Mouse (Mus musculus): ENCODE measurements around the gene Uqcrq. TPM values are rescaled to one million over a fixed set of nuclear protein-coding genes. Genes with fewer than 3 reads are reported as not detected.

The Uqcrq gene
- total and polyA plus RNA-seq, 3 experiments = 30.4 to 193 (median 67.6) TPM

- DNase-seq (ENCODE audit: low spot score) = no peak
- Histone ChIP-seq H3K4me1 (ENCODE audit: insufficient read depth, low read depth, low read length) (peaks cover 48% of the 10 kb centered on the region), H3K9me3 (replicated peaks) (peaks cover 13% of the 10 kb centered on the region), H3K36me3 (replicated peaks) (peaks cover 12% of the 10 kb centered on the region), H3K27me3 (ENCODE audit: insufficient read depth, low read length) (peaks cover 30% of the 10 kb centered on the region), H3K4me3 (ENCODE audit: low read depth, low read length) (no peak overlapping the region)
- TF ChIP-seq GATA2 (IDR thresholded peaks at IDR 0.05; ENCODE audit: borderline replicate concordance, low read depth, low read length) (no peak), GATA1 (IDR thresholded peaks at IDR 0.05; ENCODE audit: borderline replicate concordance, low read length) (no peak), CTCF (IDR thresholded peaks at IDR 0.05; ENCODE audit: low read depth, low read length) (no peak)
- ATAC-seq (ENCODE audit: extremely low read depth, insufficient number of reproducible peaks, low FRiP score, poor library complexity, severe bottlenecking) = no peak
Observed at GRCm38 (mm10) chr11:53475620-53476019, 45.0 kb upstream of the Uqcrq start.

- TF ChIP-seq GATA2 (IDR thresholded peaks at IDR 0.05; ENCODE audit: borderline replicate concordance, low read depth, low read length) (no peak), TAL1 (conservative IDR thresholded peaks at IDR 0.05; ENCODE audit: low read depth, low read length) (no peak), GATA1 (IDR thresholded peaks at IDR 0.05; ENCODE audit: borderline replicate concordance, low read length) (no peak), POLR2AphosphoS5 (IDR thresholded peaks at IDR 0.05; ENCODE audit: insufficient replicate concordance, low read depth, low read length) (no peak), CTCF (IDR thresholded peaks at IDR 0.05; ENCODE audit: low read depth, low read length) (no peak)
- H3K9me3 ChIP-seq (replicated peaks) = no peaks in the 10 kb centered on the region
- peaks cover 44% of the 10 kb centered on the region for H3K27me3 ChIP-seq (ENCODE audit: insufficient read depth, low read length)
- peaks cover 33% of the 10 kb centered on the region for H3K4me1 ChIP-seq (ENCODE audit: insufficient read depth, low read depth, low read length)
- DNase-seq (ENCODE audit: low spot score) = no peak
- H3K36me3 ChIP-seq (replicated peaks) = no peaks in the 10 kb centered on the region
- ATAC-seq (ENCODE audit: extremely low read depth, insufficient number of reproducible peaks, low FRiP score, poor library complexity, severe bottlenecking) = no peak
- H3K4me3 ChIP-seq (ENCODE audit: low read depth, low read length) = no peak overlapping the region
Observed at GRCm38 (mm10) chr11:53472709-53473108, 42.1 kb upstream of the Uqcrq start.

GRCm38 (mm10) chr11:53469968-53470695 lies 39.5 kb upstream of the Uqcrq start, which contains the start of gene Gm9837:
TSS of gene Gm9837 (minus strand) at chr11:53470479.
- H3K9me3 ChIP-seq (replicated peaks) = no peaks in the 10 kb centered on the region
- peaks cover 65% of the 10 kb centered on the region for H3K27me3 ChIP-seq (ENCODE audit: insufficient read depth, low read length)
- H3K36me3 ChIP-seq (replicated peaks) = no peaks in the 10 kb centered on the region
- H3K4me1 ChIP-seq (ENCODE audit: insufficient read depth, low read depth, low read length) = peaks cover 43% of the 10 kb centered on the region
- no peak for ATAC-seq (ENCODE audit: extremely low read depth, insufficient number of reproducible peaks, low FRiP score, poor library complexity, severe bottlenecking)
- peak; percentile 73 for DNase-seq (ENCODE audit: low spot score)
- no peak for TF ChIP-seq POLR2AphosphoS5 (IDR thresholded peaks at IDR 0.05; ENCODE audit: insufficient replicate concordance, low read depth, low read length)
- no peak for TF ChIP-seq GATA1 (IDR thresholded peaks at IDR 0.05; ENCODE audit: borderline replicate concordance, low read length)
- TF ChIP-seq GATA2 (IDR thresholded peaks at IDR 0.05; ENCODE audit: borderline replicate concordance, low read depth, low read length) = no peak
- TF ChIP-seq CTCF (IDR thresholded peaks at IDR 0.05; ENCODE audit: low read depth, low read length) = peak; percentile 88
- no peak for TF ChIP-seq TAL1 (conservative IDR thresholded peaks at IDR 0.05; ENCODE audit: low read depth, low read length)
- H3K4me3 ChIP-seq (ENCODE audit: low read depth, low read length) = peak within 1 kb of the TSS; percentile 46; the same call in 1 of the 2 replicates

GRCm38 (mm10) chr11:53469294-53469967 lies 38.8 kb upstream of the Uqcrq start:
- H3K4me1 ChIP-seq (ENCODE audit: insufficient read depth, low read depth, low read length) = peaks cover 43% of the 10 kb centered on the region
- TF ChIP-seq GATA1 (IDR thresholded peaks at IDR 0.05; ENCODE audit: borderline replicate concordance, low read length) (no peak), GATA2 (IDR thresholded peaks at IDR 0.05; ENCODE audit: borderline replicate concordance, low read depth, low read length) (no peak), POLR2AphosphoS5 (IDR thresholded peaks at IDR 0.05; ENCODE audit: insufficient replicate concordance, low read depth, low read length) (no peak)
- no peaks in the 10 kb centered on the region for H3K9me3 ChIP-seq (replicated peaks)
- H3K27me3 ChIP-seq (ENCODE audit: insufficient read depth, low read length) = peaks cover 69% of the 10 kb centered on the region
- DNase-seq (ENCODE audit: low spot score) = no peak
- ATAC-seq (ENCODE audit: extremely low read depth, insufficient number of reproducible peaks, low FRiP score, poor library complexity, severe bottlenecking) = no peak
- no peaks in the 10 kb centered on the region for H3K36me3 ChIP-seq (replicated peaks)
- no peak overlapping the region for H3K4me3 ChIP-seq (ENCODE audit: low read depth, low read length)

- Histone ChIP-seq H3K4me3 (ENCODE audit: low read depth, low read length) (peak overlapping the region; percentile 48; the same call in 1 of the 2 replicates), H3K9me3 (replicated peaks) (peaks cover 8% of the 10 kb centered on the region), H3K27me3 (ENCODE audit: insufficient read depth, low read length) (peaks cover 71% of the 10 kb centered on the region), H3K4me1 (ENCODE audit: insufficient read depth, low read depth, low read length) (peaks cover 44% of the 10 kb centered on the region), H3K36me3 (replicated peaks) (no peaks in the 10 kb centered on the region)
- TF ChIP-seq GATA1 (IDR thresholded peaks at IDR 0.05; ENCODE audit: borderline replicate concordance, low read length) = no peak
- no peak for TF ChIP-seq GATA2 (IDR thresholded peaks at IDR 0.05; ENCODE audit: borderline replicate concordance, low read depth, low read length)
- no peak for TF ChIP-seq POLR2AphosphoS5 (IDR thresholded peaks at IDR 0.05; ENCODE audit: insufficient replicate concordance, low read depth, low read length)
- TF ChIP-seq CTCF (IDR thresholded peaks at IDR 0.05; ENCODE audit: low read depth, low read length) = peak; percentile 26; the same call in 1 of the 2 replicates
- ATAC-seq (ENCODE audit: extremely low read depth, insufficient number of reproducible peaks, low FRiP score, poor library complexity, severe bottlenecking) (no peak), DNase-seq (ENCODE audit: low spot score) (no peak)
Observed at GRCm38 (mm10) chr11:53466231-53466971, 35.8 kb upstream of the Uqcrq start.

Measured in G1E (cell line).